Mouse (Mus musculus) ES-E14 (cell line): ENCODE data around the gene Bglap2. TPM values are rescaled to one million over a fixed set of nuclear protein-coding genes. Genes with fewer than 3 reads are reported as not detected.

Experiments
- DNase-seq: peaks from one replicate; pipeline ENCODE4 v3.0.0-alpha.2; 2013; ENCODE audit warnings: low read depth, low spot score
- H3K27ac ChIP-seq: 2 replicates; pipeline ENCODE4 v1.5.1; 2012; ENCODE audit warnings: low read depth, mild to moderate bottlenecking, low read length, moderate library complexity, mixed read lengths; ENCODE audit not compliant: poor library complexity, insufficient read depth, severe bottlenecking
- H3K36me3 ChIP-seq: 2 replicates; pipeline ENCODE4 v1.6.1; 2012; ENCODE audit warnings: mild to moderate bottlenecking, low read length, moderate library complexity, mixed read lengths; ENCODE audit not compliant: control insufficient read depth, poor library complexity, insufficient read depth, severe bottlenecking
- H3K4me1 ChIP-seq, 2 experiments: fragments of 150-350 bp in 1 of 2; sonication (generic) in 1 of 2; 2 replicates each; pipeline ENCODE4 v1.6.1; 2012; ENCODE audit warnings: low read length in 2 of 2, mild to moderate bottlenecking in 1 of 2, mixed read lengths in 1 of 2; ENCODE audit not compliant: control insufficient read depth in 2 of 2, insufficient read depth in 2 of 2, poor library complexity in 1 of 2
- H3K4me3 ChIP-seq, 2 experiments: fragments of 150-350 bp in 1 of 2; sonication (generic) in 1 of 2; 2 replicates each; pipeline ENCODE4 v1.5.1; 2012; ENCODE audit warnings: low read length in 2 of 2, low read depth in 1 of 2, mild to moderate bottlenecking in 1 of 2, mixed read lengths in 1 of 2; ENCODE audit not compliant: insufficient read depth in 1 of 2, poor library complexity in 1 of 2, severe bottlenecking in 1 of 2
- H3K9ac ChIP-seq: 2 replicates; pipeline ENCODE4 v1.6.1; 2012; ENCODE audit warnings: low read depth, mild to moderate bottlenecking, low read length, mixed read lengths; ENCODE audit not compliant: poor library complexity, insufficient read depth, severe bottlenecking
- H3K9me3 ChIP-seq: fragments of 150-350 bp; sonication (generic); 2 replicates; pipeline ENCODE4 v1.6.1; 2012; ENCODE audit warnings: low read depth, mild to moderate bottlenecking, low read length; ENCODE audit not compliant: control insufficient read depth, insufficient read depth
- CHD2 ChIP-seq: IDR thresholded peaks from 2 replicates; pipeline ENCODE4 v1.6.1; 2014; ENCODE audit warnings: mild to moderate bottlenecking, low read depth, low read length, inconsistent platforms
- HCFC1 ChIP-seq: IDR thresholded peaks from 2 replicates; pipeline ENCODE4 v1.6.1; 2012; ENCODE audit warnings: low read length, inconsistent platforms, borderline replicate concordance; ENCODE audit not compliant: insufficient read depth
- MAFK ChIP-seq: IDR thresholded peaks from 2 replicates; pipeline ENCODE4 v1.6.1; 2014; ENCODE audit warnings: mild to moderate bottlenecking, low read depth, low read length, inconsistent platforms; ENCODE audit not compliant: insufficient read depth
- ZC3H11A ChIP-seq: IDR thresholded peaks from 2 replicates; pipeline ENCODE4 v1.6.1; 2012; ENCODE audit warnings: low read depth, mild to moderate bottlenecking, inconsistent platforms, low read length, borderline replicate concordance
- ZNF384 ChIP-seq: IDR thresholded peaks from 2 replicates; pipeline ENCODE4 v1.6.1; 2012; ENCODE audit warnings: low read depth, low read length, inconsistent platforms
- in situ Hi-C, 2 experiments: fragments of 600-800 bp; cut with MboI; formaldehyde crosslinking; loops; one replicate each; pipeline ENCODE4 v1.15.1; 2025; ENCODE audit warnings: low sequenced_read_pairs in 2 of 2, inconsistent platforms in 1 of 2; ENCODE audit not compliant: unreplicated experiment in 2 of 2
- total RNA-seq: library from RNA; depleted of rRNA; stranded (reverse); fragments of 300-350 nt; gene quantifications from 2 replicates; pipeline ENCODE4 v1.2.3, GENCODE M21; 2012

The Bglap2 gene
- total RNA-seq, 1 experiment: not detected

- in situ Hi-C loops: loop anchor here in 1 of 2 experiments (5.0 kb wide), 1 partner anchor 41 kb away; the partner anchor contains the start of genes Cct3 and Tsacc
- TF ChIP-seq ZNF384 (no peak), MAFK (no peak), ZC3H11A (no peak), CHD2 (no peak), HCFC1 (no peak)
- no peak overlapping the region for H3K4me3 ChIP-seq
- no peaks in the 10 kb centered on the region for H3K9me3 ChIP-seq
- H3K36me3 ChIP-seq: peaks cover 23% of the 10 kb centered on the region
- DNase-seq: no peak
- H3K4me1 ChIP-seq: peaks cover 0 to 14% of the 10 kb centered on the region in 2 experiments; a peak in 1 of 4 replicates
- H3K9ac ChIP-seq: no peak overlapping the region
- H3K27ac ChIP-seq: no peak overlapping the region
Measured at GRCm38 (mm10) chr3:88338316-88338715, 40.2 kb downstream of the Bglap2 start.

GRCm38 (mm10) chr3:88337367-88338020 lies 41.0 kb downstream of the Bglap2 start:
- Histone ChIP-seq H3K4me1 (peaks cover 0 to 18% of the 10 kb centered on the region in 2 experiments; a peak in 1 of 4 replicates), H3K4me3 (peak overlapping the region; percentile 66 to 91), H3K27ac (peak overlapping the region; percentile 99; the same call in 1 of the 2 replicates), H3K9me3 (no peaks in the 10 kb centered on the region), H3K9ac (peak overlapping the region; percentile 65), H3K36me3 (peaks cover 15% of the 10 kb centered on the region)
- no peak for DNase-seq
- in situ Hi-C loops: loop anchor here in 1 of 2 experiments (5.0 kb wide), 1 partner anchor 40 kb away; the partner anchor contains the start of genes Cct3 and Tsacc
- TF ChIP-seq CHD2 (no peak), MAFK (peak; percentile 48; the same call in 1 of the 2 replicates), ZNF384 (no peak), HCFC1 (no peak), ZC3H11A (no peak)

DNA sequence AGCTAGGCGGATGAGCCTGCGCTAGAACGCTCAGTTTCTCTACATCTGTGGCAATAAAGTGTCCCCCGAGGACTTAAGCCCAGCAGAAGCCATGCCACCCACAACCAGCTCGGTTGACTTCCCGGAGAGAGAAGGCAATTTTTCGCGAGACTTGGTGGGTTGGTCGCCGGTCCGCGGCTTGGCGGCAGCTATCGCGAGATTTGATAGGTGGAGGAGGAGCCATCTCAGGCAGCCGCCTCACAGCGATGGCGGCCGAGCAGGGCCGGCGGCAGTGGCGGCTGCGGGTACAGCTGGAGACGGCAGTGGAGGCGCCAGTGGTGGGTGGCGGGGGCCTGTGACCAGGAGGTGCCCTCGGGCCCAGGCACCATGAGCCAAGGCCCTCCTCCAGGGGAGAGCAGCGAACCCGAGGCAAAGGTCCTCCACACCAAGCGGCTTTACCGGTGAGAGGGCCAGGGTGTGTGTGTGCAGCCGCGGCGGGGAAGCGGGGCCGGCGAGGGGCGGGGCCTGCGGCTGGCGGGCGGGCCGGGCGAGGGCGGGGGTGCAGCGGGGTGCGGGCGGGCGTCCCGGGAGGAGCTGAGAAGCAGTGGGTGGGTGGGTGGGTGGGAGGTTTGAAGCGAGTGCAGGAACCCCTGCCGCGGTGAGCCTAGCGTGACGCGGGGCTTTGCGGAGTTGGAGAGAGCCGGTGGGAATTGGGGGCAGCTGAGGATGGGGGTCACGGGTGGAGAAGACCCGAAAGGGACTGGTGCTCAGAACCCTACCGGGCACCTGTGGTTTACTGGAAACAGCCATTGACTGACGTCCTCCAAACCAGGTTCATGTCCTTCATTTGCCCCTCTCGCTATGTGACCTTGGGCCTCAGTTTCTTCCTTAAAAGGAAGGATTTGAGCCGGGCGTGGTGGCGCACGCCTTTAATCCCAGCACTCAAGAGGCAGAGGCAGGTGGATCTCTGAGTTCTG lies 42.2 kb downstream of the Bglap2 start, which contains the start of the genes Tmem79 and Smg5:
Gene Tmem79, minus strand, starts transcription at position 91 of the 956 bp plus-strand sequence.
Gene Smg5, plus strand, starts transcription at position 203 of the 956 bp plus-strand sequence.
- DNase-seq: peak; percentile 94
- Histone ChIP-seq H3K9me3 (no peaks in the 10 kb centered on the region), H3K27ac (peak within 1 kb of the TSS; percentile 99), H3K9ac (peak within 1 kb of the TSS; percentile 98), H3K36me3 (peaks cover 6% of the 10 kb centered on the region), H3K4me1 (peaks cover 0 to 23% of the 10 kb centered on the region in 2 experiments; a peak in 1 of 4 replicates), H3K4me3 (peak within 1 kb of the TSS; percentile 77 to 91)
- in situ Hi-C loops: loop anchor here in 1 of 2 experiments (5.0 kb wide), 1 partner anchor 39 kb away; the partner anchor contains the start of genes Cct3 and Tsacc
- TF ChIP-seq MAFK (peak; percentile 58; the same call in 1 of the 2 replicates), ZC3H11A (no peak), HCFC1 (peak; percentile 67; the same call in 1 of the 2 replicates), CHD2 (peak; percentile 97)

- Histone ChIP-seq H3K36me3 (peaks cover 5% of the 10 kb centered on the region; the same call in 1 of the 2 replicates), H3K4me1 (peaks cover 0 to 21% of the 10 kb centered on the region in 2 experiments; a peak in 1 of 4 replicates), H3K9me3 (no peaks in the 10 kb centered on the region), H3K27ac (peak overlapping the region; percentile 99), H3K9ac (peak overlapping the region; percentile 98), H3K4me3 (peak overlapping the region; percentile 77 to 91)
- no peak for DNase-seq
- in situ Hi-C loops: loop anchor here in 1 of 2 experiments (5.0 kb wide), 1 partner anchor 38 kb away; the partner anchor contains the start of genes Cct3 and Tsacc
- TF ChIP-seq CHD2: no peak
- no peak for TF ChIP-seq ZNF384
- no peak for TF ChIP-seq HCFC1
- TF ChIP-seq MAFK: no peak; the same call in 1 of the 2 replicates
- no peak for TF ChIP-seq ZC3H11A
Measured at GRCm38 (mm10) chr3:88335436-88336053, 43.0 kb downstream of the Bglap2 start.
